Mouse (Mus musculus): ENCODE results near the gene Flnb. TPM values are rescaled to one million over a fixed set of nuclear protein-coding genes. Genes with fewer than 3 reads are reported as not detected.

The Flnb gene
- 6.8 and 8.0 TPM in 2 replicates for polyA plus RNA-seq (2014; fragmentation: Nextera tagmentation; extraction: Ambion mirVana)

DNA sequence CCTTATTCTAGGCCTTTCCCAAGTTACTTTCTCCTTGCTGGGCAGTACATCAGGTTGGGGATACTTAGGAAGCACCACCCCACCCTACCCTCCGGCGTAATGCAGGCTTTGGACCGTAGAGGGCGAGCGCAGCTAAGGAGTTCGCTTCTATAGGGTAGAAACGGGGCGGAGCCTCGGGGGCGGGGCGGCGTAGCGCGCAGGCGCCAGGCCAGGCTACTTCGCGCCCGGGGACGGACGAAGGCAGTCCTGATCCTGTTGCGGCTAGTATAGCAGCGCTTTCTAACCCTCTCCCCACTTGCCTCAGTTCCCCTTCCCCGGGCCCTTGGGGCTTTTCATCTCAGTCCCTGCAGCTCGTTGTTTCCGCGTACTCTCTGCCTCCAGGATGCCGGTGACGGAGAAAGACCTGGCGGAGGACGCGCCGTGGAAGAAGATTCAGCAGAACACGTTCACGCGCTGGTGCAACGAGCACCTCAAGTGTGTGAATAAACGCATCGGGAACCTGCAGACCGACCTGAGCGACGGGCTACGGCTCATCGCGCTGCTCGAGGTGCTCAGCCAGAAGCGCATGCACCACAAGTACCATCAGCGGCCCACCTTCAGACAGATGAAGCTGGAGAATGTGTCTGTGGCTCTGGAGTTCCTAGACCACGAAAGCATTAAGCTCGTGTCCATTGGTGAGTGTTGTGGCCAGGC lies at the start of gene Flnb:
Gene Flnb (plus strand): TSS at position 188 of the 693 bp plus-strand sequence.
- peak; percentile 96 for DNase-seq (ENCODE audit: low spot score)
- Histone ChIP-seq H3K27me3 (replicated peaks; ENCODE audit: control insufficient read depth, insufficient read depth, low read length) (no peaks in the 10 kb centered on the region), H3K4me1 (ENCODE audit: control insufficient read depth, insufficient read depth, low read length) (peaks cover 26% of the 10 kb centered on the region), H3K36me3 (ENCODE audit: control insufficient read depth, insufficient read depth, low read length) (no peaks in the 10 kb centered on the region), H3K27ac (ENCODE audit: low read depth, low read length) (peak within 1 kb of the TSS; percentile 77), H3K4me2 (ENCODE audit: low read length) (peak within 1 kb of the TSS; percentile 76), H3K9me3 (replicated peaks; ENCODE audit: control insufficient read depth, low read length) (no peaks in the 10 kb centered on the region), H3K4me3 (ENCODE audit: low read depth, low read length) (peak within 1 kb of the TSS; percentile 47), H3K9ac (ENCODE audit: low read length) (peak within 1 kb of the TSS; percentile 82)
- ATAC-seq: peak; percentile 98
- under 1% methylated on average over 49 of the region's 49 CpGs for WGBS

- DNase-seq (ENCODE audit: low spot score): peak; percentile 83
- Histone ChIP-seq H3K36me3 (ENCODE audit: control insufficient read depth, insufficient read depth, low read length) (no peaks in the 10 kb centered on the region), H3K9me3 (replicated peaks; ENCODE audit: control insufficient read depth, low read length) (no peaks in the 10 kb centered on the region), H3K9ac (ENCODE audit: low read length) (peak overlapping the region; percentile 35), H3K4me1 (ENCODE audit: control insufficient read depth, insufficient read depth, low read length) (no peaks in the 10 kb centered on the region), H3K27ac (ENCODE audit: low read depth, low read length) (no peak overlapping the region), H3K27me3 (replicated peaks; ENCODE audit: control insufficient read depth, insufficient read depth, low read length) (no peaks in the 10 kb centered on the region), H3K4me3 (ENCODE audit: low read depth, low read length) (peak overlapping the region; percentile 25), H3K4me2 (ENCODE audit: low read length) (peak overlapping the region; percentile 47)
- 51% methylated on average over 24 of the region's 24 CpGs for WGBS
- peak; percentile 77 for ATAC-seq
Observed at GRCm38 (mm10) chr14:7773714-7774389, 43.9 kb upstream of the Flnb start.

DNA sequence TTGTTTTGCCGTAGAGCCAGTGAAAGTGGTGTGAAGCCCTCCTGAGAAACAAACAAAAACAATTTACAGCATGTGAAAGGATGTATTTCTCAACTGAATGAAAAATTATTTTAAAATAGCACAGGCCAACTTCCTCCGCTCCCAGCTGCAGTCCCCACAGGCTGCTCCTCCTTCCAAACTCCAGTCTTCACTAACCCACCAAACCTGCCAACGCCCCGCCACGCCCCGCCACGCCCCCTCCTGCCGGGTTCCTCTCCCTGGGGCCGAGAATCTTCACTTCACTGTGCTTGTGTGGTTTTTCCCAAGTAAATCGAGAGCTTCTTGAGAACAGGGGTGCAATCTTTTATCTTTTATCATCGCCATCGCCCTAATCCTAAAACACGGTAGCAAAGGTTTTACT lies 31.7 kb upstream of the Flnb start:
- Histone ChIP-seq H3K36me3 (ENCODE audit: control insufficient read depth, insufficient read depth, low read length) (no peaks in the 10 kb centered on the region), H3K4me2 (ENCODE audit: low read length) (no peak overlapping the region), H3K27me3 (replicated peaks; ENCODE audit: control insufficient read depth, insufficient read depth, low read length) (no peaks in the 10 kb centered on the region), H3K4me1 (ENCODE audit: control insufficient read depth, insufficient read depth, low read length) (peaks cover under 1% of the 10 kb centered on the region; the same call in 1 of the 2 replicates), H3K9ac (ENCODE audit: low read length) (no peak overlapping the region), H3K27ac (ENCODE audit: low read depth, low read length) (no peak overlapping the region), H3K9me3 (replicated peaks; ENCODE audit: control insufficient read depth, low read length) (no peaks in the 10 kb centered on the region), H3K4me3 (ENCODE audit: low read depth, low read length) (no peak overlapping the region)
- ATAC-seq (no peak), DNase-seq (ENCODE audit: low spot score) (no peak)
- 44% methylated on average over 13 of the region's 13 CpGs for WGBS

DNA sequence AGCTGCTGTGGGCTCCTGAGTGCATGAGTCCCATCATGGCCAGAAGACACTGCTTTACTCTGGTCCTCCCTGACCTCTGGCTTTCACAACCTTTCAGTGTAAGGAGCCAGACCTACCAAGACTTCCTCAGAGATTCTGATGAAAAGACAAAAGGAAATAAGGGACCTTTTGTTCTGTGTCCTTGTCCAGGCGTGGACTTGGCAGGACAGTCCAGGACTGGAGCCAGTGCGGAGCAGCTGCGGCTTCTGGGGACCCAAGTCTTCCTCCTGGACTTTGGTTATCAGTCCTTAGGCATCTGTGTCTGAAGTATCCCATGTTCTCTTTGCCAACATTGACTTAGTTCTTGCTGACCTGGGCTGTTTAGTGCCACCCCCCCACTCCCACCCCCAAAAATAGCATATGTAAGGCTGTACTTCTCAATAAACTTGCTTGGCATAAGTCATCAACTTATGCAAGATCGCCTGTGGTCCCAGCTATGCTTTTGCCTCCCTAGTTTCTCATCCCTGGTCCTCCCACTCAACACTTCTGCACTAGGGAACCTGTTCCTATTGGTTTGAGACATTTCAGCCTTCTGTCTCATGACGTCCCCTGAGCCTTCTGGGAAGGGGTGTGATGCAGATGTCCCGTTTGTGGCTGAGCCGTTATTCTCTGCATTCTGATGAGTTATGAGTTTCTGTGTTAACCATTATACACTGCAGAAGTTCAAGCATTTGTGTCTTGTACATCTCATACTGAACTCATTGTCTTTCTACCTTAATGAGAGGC lies 28.3 kb upstream of the Flnb start:
- Histone ChIP-seq H3K4me2 (ENCODE audit: low read length) (no peak overlapping the region), H3K4me1 (ENCODE audit: control insufficient read depth, insufficient read depth, low read length) (peaks cover 8% of the 10 kb centered on the region; the same call in 1 of the 2 replicates), H3K9ac (ENCODE audit: low read length) (no peak overlapping the region), H3K27me3 (replicated peaks; ENCODE audit: control insufficient read depth, insufficient read depth, low read length) (no peaks in the 10 kb centered on the region), H3K27ac (ENCODE audit: low read depth, low read length) (no peak overlapping the region), H3K36me3 (ENCODE audit: control insufficient read depth, insufficient read depth, low read length) (no peaks in the 10 kb centered on the region), H3K9me3 (replicated peaks; ENCODE audit: control insufficient read depth, low read length) (no peaks in the 10 kb centered on the region), H3K4me3 (ENCODE audit: low read depth, low read length) (no peak overlapping the region)
- DNase-seq (ENCODE audit: low spot score): no peak
- ATAC-seq: no peak
- 79% methylated on average over 7 of the region's 7 CpGs for WGBS

DNA sequence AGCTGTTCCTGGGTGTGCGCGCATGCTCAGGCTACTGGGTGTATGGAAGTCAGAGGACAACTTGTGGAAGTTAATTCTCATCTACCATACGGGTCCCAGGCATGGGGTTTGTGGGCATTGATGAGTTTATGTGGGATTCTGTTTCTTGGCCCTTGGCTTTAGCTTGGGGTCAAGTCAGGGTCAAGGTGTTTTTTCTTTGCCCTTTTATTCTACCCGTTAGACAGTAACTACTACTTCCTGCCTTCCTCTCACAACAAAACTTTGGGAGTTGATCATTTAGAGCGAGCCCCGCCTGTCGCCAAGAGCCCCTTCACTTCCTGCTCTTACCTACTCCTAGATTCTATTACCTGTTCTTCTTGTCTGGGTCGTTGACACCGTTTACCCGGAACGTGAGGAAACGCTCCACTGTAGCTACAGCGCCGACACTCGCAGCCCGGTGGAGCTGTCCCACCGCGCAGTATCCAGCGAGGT lies 26.7 kb upstream of the Flnb start:
- Histone ChIP-seq H3K9ac (ENCODE audit: low read length) (peak overlapping the region; percentile 54), H3K27ac (ENCODE audit: low read depth, low read length) (no peak overlapping the region), H3K27me3 (replicated peaks; ENCODE audit: control insufficient read depth, insufficient read depth, low read length) (no peaks in the 10 kb centered on the region), H3K4me2 (ENCODE audit: low read length) (peak overlapping the region; percentile 73), H3K4me1 (ENCODE audit: control insufficient read depth, insufficient read depth, low read length) (peaks cover 8% of the 10 kb centered on the region; the same call in 1 of the 2 replicates), H3K9me3 (replicated peaks; ENCODE audit: control insufficient read depth, low read length) (no peaks in the 10 kb centered on the region), H3K36me3 (ENCODE audit: control insufficient read depth, insufficient read depth, low read length) (no peaks in the 10 kb centered on the region), H3K4me3 (ENCODE audit: low read depth, low read length) (peak overlapping the region; percentile 37)
- DNase-seq (ENCODE audit: low spot score): no peak
- ATAC-seq: peak; percentile 31; the same call in 1 of the 2 replicates
- 14% methylated on average over 19 of the region's 19 CpGs for WGBS

GRCm38 (mm10) chr14:7791532-7792159 lies 26.1 kb upstream of the Flnb start, which contains the start of gene Gm26661:
TSS of gene Gm26661 (plus strand) at chr14:7791587.
- DNase-seq (ENCODE audit: low spot score): peak; percentile 63
- Histone ChIP-seq H3K27me3 (replicated peaks; ENCODE audit: control insufficient read depth, insufficient read depth, low read length) (no peaks in the 10 kb centered on the region), H3K4me2 (ENCODE audit: low read length) (peak within 1 kb of the TSS; percentile 73), H3K9me3 (replicated peaks; ENCODE audit: control insufficient read depth, low read length) (no peaks in the 10 kb centered on the region), H3K36me3 (ENCODE audit: control insufficient read depth, insufficient read depth, low read length) (no peaks in the 10 kb centered on the region), H3K4me3 (ENCODE audit: low read depth, low read length) (peak within 1 kb of the TSS; percentile 37), H3K27ac (ENCODE audit: low read depth, low read length) (no peak within 1 kb of the TSS), H3K9ac (ENCODE audit: low read length) (peak within 1 kb of the TSS; percentile 54), H3K4me1 (ENCODE audit: control insufficient read depth, insufficient read depth, low read length) (peaks cover 8% of the 10 kb centered on the region; the same call in 1 of the 2 replicates)
- ATAC-seq: peak; percentile 85
- WGBS: 2% methylated on average over 30 of the region's 30 CpGs

DNA sequence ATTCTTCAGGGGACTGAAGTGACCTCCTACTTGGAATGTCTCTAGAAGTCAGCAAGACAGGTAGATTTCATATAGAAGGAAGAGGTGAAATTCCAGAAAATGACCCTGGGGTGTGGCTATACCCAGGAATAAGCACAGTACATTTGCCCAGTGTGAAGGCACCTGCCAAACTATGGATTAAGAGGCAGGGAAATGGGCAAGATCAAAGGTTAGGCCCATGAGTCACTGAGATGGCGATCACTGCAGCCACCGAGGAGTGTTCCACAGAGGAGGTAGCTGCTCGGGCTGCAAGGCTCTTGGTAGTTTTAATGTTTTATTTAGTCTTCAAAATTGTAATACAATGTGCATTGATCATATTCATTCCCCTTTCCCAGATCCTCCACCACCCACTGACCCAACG lies 21.8 kb upstream of the Flnb start:
- ATAC-seq (no peak), DNase-seq (ENCODE audit: low spot score) (no peak)
- Histone ChIP-seq H3K36me3 (ENCODE audit: control insufficient read depth, insufficient read depth, low read length) (no peaks in the 10 kb centered on the region), H3K4me3 (ENCODE audit: low read depth, low read length) (no peak overlapping the region), H3K4me2 (ENCODE audit: low read length) (no peak overlapping the region), H3K9ac (ENCODE audit: low read length) (no peak overlapping the region), H3K27me3 (replicated peaks; ENCODE audit: control insufficient read depth, insufficient read depth, low read length) (no peaks in the 10 kb centered on the region), H3K4me1 (ENCODE audit: control insufficient read depth, insufficient read depth, low read length) (peaks cover 8% of the 10 kb centered on the region; the same call in 1 of the 2 replicates), H3K9me3 (replicated peaks; ENCODE audit: control insufficient read depth, low read length) (no peaks in the 10 kb centered on the region), H3K27ac (ENCODE audit: low read depth, low read length) (no peak overlapping the region)
- WGBS: 94% methylated on average over 4 of the region's 4 CpGs

DNA sequence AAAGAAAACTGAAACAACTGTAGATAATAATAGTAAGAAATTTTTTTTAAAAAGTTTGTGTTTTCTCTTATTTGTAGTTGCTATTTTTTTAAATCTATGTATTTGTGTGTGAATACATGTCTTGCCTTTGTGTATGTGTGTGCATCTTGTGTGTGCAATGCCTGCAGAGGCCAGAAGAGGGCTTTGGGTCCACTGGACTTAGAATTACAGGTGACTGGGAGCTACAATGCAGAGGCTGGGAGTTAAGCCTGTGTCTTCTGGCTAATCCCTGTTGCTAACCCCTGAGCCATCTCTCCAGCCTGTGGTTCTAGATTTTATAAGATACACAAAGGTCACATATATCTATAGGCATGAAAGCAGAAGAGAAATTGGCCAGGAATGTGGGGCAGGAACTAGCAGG lies 17.1 kb upstream of the Flnb start:
- H3K9me3 ChIP-seq (replicated peaks; ENCODE audit: control insufficient read depth, low read length): no peaks in the 10 kb centered on the region
- no peak for DNase-seq (ENCODE audit: low spot score)
- ATAC-seq: no peak

More for the DNA sequence above, 17.1 kb upstream of the Flnb start:
- no peak overlapping the region for H3K4me3 ChIP-seq (ENCODE audit: low read depth, low read length)
- no peaks in the 10 kb centered on the region for H3K36me3 ChIP-seq (ENCODE audit: control insufficient read depth, insufficient read depth, low read length)
- H3K27ac ChIP-seq (ENCODE audit: low read depth, low read length): no peak overlapping the region
- no peak overlapping the region for H3K4me2 ChIP-seq (ENCODE audit: low read length)
- H3K9ac ChIP-seq (ENCODE audit: low read length): no peak overlapping the region
- no peaks in the 10 kb centered on the region for H3K4me1 ChIP-seq (ENCODE audit: control insufficient read depth, insufficient read depth, low read length)
- H3K27me3 ChIP-seq (replicated peaks; ENCODE audit: control insufficient read depth, insufficient read depth, low read length): no peaks in the 10 kb centered on the region

Data from forebrain, embryonic 14.5 days (tissue).